Mouse (Mus musculus) ES-E14 (cell line): Measurements from ENCODE around the gene Fgd2.

ENCODE experiments used
- CHD2 ChIP-seq: IDR thresholded peaks from 2 replicates; pipeline ENCODE4 v1.6.1; 2014; ENCODE audit warnings: mild to moderate bottlenecking, low read depth, low read length, inconsistent platforms
- ZNF384 ChIP-seq: IDR thresholded peaks from 2 replicates; pipeline ENCODE4 v1.6.1; 2012; ENCODE audit warnings: low read depth, low read length, inconsistent platforms

DNA sequence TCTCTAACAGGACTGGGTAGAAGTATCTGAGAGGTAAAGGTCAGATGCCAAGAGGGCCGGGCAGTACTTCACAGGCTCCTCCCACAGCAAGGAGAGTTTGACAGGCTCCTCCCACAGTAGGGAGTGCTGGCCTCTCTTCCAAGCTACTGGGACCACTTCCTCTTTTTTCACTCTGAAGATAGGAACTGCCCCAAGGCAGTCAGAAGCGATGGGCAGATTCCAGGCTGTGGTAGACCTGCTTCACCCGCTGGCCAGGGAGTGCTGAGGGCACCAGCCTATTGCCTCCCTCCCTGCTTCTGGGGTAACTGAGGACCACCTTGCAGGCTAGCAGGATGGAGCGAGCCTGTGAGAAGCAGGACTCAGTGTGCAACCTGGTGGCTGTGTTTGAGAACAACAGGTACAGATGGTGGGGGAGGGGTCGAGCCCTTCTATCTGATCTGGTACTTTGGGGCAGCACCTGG is at the start of gene Fgd2:
- TF ChIP-seq ZNF384, result no peak
- no peak for TF ChIP-seq CHD2
